Mouse (Mus musculus) liver, embryonic 15.5 days (tissue): ENCODE results near the gene Dpf2. TPM values are rescaled to one million over a fixed set of nuclear protein-coding genes. Genes with fewer than 3 reads are reported as not detected.

Experiments
- ATAC-seq: fragments of 200-750 bp; cut with Nextera tagmentation; 2 replicates; pipeline ENCODE4 v1.8.0; 2017; ENCODE audit warnings: moderate number of reproducible peaks, mild to moderate bottlenecking, moderate library complexity; ENCODE audit not compliant: insufficient read depth
- H3K27ac ChIP-seq: fragments of 300-500 bp; sonication (generic); replicated peaks from 2 replicates; pipeline ENCODE4 v1.5.1; 2015; ENCODE audit warnings: mild to moderate bottlenecking, inconsistent platforms
- H3K27me3 ChIP-seq: fragments of 300-500 bp; sonication (generic); 2 replicates; pipeline ENCODE4 v1.6.1; 2015; ENCODE audit warnings: mild to moderate bottlenecking, inconsistent platforms
- H3K36me3 ChIP-seq: fragments of 300-500 bp; sonication (generic); replicated peaks from 2 replicates; pipeline ENCODE4 v1.6.1; 2015; ENCODE audit warnings: moderate library complexity, mild to moderate bottlenecking, inconsistent platforms
- H3K4me1 ChIP-seq: fragments of 300-500 bp; sonication (generic); replicated peaks from 2 replicates; pipeline ENCODE4 v1.6.1; 2015; ENCODE audit warnings: inconsistent platforms
- H3K4me2 ChIP-seq: fragments of 300-500 bp; sonication (generic); 2 replicates; pipeline ENCODE4 v1.6.1; 2015; ENCODE audit warnings: moderate library complexity, mild to moderate bottlenecking, inconsistent platforms
- H3K4me3 ChIP-seq: fragments of 300-500 bp; sonication (generic); replicated peaks from 2 replicates; pipeline ENCODE4 v1.5.1; 2015; ENCODE audit warnings: mild to moderate bottlenecking, inconsistent platforms
- H3K9ac ChIP-seq: fragments of 300-500 bp; sonication (generic); 2 replicates; pipeline ENCODE4 v1.6.1; 2015; ENCODE audit warnings: moderate library complexity, mild to moderate bottlenecking, inconsistent platforms
- H3K9me3 ChIP-seq: fragments of 300-500 bp; sonication (generic); replicated peaks from 2 replicates; pipeline ENCODE4 v1.6.1; 2016; ENCODE audit warnings: inconsistent platforms
- WGBS: fragments of 180-500 bp; shearing (Covaris S2); methylation state at CpG from one replicate; pipeline ENCODE4 v1.1.7; 2015; ENCODE audit warnings: mixed read lengths; ENCODE audit not compliant: insufficient replicate concordance; 5-methylcytosine and 5-hydroxymethylcytosine counted together
- polyA plus RNA-seq: library from polyadenylated mRNA; unstranded; fragments of >200 nt; fragmentation: Nextera tagmentation; extraction: Ambion mirVana; gene quantifications from 2 replicates; pipeline ENCODE4 v1.2.1, GENCODE M21; 2015

The Dpf2 gene
- polyA plus RNA-seq = 52.7 and 59.4 TPM in 2 replicates

DNA sequence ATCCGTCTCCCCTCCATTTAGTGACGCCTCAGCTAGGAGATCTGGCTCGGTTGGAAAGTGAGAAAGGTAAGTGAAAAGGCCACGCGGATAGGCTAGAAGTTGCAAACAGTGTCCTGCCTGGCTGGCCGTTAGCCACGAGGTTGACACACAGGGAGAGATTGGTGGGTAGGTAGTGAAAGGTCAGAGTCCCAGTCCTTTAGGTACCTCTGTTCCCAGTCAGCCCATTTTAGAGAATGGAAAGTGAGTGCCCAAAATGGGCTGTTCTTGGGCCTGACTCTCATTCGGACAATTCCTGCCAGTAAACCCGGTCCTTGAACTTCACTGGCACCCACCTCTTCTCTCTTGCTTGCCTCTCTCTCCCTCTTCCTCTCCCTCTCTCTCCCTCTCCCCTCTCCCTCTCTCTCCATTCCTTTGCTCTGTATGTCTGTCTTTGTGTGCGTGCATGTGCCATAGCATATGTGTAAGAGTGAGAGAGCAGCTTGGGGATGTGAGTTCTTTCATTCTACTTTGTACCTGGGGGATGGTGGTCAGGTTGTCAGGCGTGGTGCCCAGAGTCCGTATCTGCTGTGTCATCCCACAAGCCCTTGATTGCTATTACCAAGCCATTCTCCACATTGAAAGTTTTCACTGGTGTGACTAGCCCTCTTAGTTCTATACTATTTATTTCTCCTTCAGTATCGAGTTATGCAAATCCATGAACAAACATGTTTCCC, at the start of gene Dpf2:
TSS of gene Dpf2 (minus strand) at position 4 of the 713 bp plus-strand sequence.
- Histone ChIP-seq H3K27me3 (no peaks in the 10 kb centered on the region), H3K4me2 (peak within 1 kb of the TSS; percentile 87), H3K27ac (peak within 1 kb of the TSS; percentile 84), H3K4me1 (peaks cover 53% of the 10 kb centered on the region), H3K9me3 (no peaks in the 10 kb centered on the region), H3K36me3 (peaks cover 24% of the 10 kb centered on the region), H3K4me3 (peak within 1 kb of the TSS; percentile 97), H3K9ac (peak within 1 kb of the TSS; percentile 99)
- WGBS = 4% methylated on average over 13 of the region's 13 CpGs
- peak; percentile 47 for ATAC-seq

DNA sequence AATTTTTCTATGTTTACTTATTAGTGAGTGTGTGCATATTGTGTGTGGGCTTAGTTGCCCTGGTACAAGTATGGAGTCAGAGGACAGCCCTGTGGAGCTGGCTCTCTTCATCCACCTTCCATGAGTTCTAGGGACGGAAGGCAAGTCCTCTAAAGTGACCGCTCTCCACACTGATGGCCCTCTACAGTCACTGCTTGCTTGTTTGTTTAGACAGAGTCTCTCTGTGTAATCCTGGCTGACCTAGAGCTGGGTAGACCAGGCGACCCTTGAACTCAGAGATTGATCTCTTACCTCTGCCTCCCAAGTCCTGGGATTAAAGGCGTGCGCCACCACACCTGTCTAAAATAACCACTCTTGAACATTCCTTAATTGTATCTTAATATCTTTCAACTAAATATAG, 44.6 kb upstream of the Dpf2 start:
- peaks cover 92% of the 10 kb centered on the region for H3K36me3 ChIP-seq
- H3K4me1 ChIP-seq = peaks cover 39% of the 10 kb centered on the region
- 0 out of 2 replicates have a peak, but pooled peaks have one; percentile 20 for ATAC-seq
- H3K4me2 ChIP-seq = no peak overlapping the region
- no peak overlapping the region for H3K9ac ChIP-seq
- no peaks in the 10 kb centered on the region for H3K9me3 ChIP-seq
- no peak overlapping the region for H3K27ac ChIP-seq
- no peak overlapping the region for H3K4me3 ChIP-seq
- no peaks in the 10 kb centered on the region for H3K27me3 ChIP-seq
- 83% methylated on average over 5 of the region's 5 CpGs for WGBS

DNA sequence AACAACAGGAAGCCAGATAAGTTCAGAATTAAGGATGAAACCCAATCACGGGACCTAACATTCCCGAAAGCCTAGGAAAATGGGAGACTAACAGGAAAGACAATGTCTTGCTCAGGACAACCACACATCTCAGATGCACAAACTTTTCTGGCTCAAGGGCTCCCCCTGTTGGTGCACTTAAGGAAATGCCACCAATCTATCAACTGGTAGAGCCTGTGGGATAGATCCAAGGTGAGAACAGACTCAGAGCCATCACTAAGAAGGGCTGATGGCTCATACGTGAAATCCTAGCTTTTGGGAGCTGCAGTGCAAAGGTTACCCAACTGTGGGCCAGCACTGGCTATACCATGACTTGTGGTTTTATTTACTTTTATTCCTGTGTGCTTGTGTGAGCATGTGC, 43.9 kb upstream of the Dpf2 start:
- Histone ChIP-seq H3K9me3 (no peaks in the 10 kb centered on the region), H3K4me1 (peaks cover 34% of the 10 kb centered on the region), H3K27ac (no peak overlapping the region), H3K9ac (no peak overlapping the region), H3K4me3 (no peak overlapping the region), H3K36me3 (peaks cover 97% of the 10 kb centered on the region), H3K4me2 (no peak overlapping the region), H3K27me3 (no peaks in the 10 kb centered on the region)
- ATAC-seq = peak; percentile 48
- WGBS = 22% methylated on average over 3 of the region's 3 CpGs

DNA sequence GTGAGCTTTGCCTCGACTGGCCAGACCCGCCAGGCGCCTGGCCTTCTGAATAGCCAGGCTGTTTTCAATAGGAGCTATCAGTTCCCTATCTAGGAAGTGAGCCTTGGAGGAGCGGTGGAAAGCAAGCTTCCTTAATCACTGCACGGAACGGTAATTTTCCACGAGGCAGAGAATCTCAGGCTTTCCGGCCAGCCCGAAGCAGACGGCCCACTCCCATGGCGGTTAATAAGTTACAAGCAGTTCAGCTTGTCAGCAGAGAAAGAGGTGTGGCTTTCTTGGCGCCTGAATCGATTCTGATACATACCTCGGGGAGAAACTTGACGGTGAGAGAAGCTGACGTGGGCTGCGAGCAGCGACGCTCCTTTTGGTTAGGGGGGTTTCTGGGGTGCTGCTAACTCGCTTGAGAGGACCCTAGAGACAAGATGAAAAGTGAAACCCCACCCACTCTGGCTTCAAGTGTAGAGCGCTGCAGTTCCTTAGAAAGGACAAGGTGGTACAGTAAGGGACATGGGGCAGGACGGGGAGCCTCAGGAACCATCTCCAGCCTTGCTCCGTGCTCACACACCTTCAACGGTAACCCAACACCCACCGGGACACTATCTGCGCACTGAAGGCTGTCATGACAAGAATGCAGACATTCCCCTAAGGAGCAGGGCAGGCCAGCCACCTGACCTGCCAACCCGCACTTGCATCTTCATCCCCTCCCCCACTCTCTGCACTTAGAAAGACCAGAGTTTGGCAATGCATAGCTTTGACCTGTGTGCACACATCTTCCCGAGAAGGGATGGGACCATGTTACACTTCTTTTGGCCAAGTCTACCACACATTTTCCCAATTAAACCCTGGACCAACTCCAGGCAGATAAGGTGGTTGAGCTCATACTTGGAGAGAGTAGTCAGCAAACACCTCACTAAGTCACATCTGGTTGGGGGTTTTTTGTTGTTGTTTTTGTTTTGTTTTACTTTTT, 43.2 kb upstream of the Dpf2 start:
- 76% methylated on average over 28 of the region's 28 CpGs for WGBS
- H3K36me3 ChIP-seq = peaks cover 97% of the 10 kb centered on the region
- no peaks in the 10 kb centered on the region for H3K9me3 ChIP-seq
- no peak overlapping the region for H3K9ac ChIP-seq
- H3K4me3 ChIP-seq = peak overlapping the region; percentile 5; the same call in 1 of the 2 replicates
- H3K27me3 ChIP-seq = no peaks in the 10 kb centered on the region
- H3K4me1 ChIP-seq = peaks cover 27% of the 10 kb centered on the region
- peak overlapping the region; percentile 34 for H3K4me2 ChIP-seq
- ATAC-seq = no peak
- 0 out of 2 replicates have a peak overlapping the region, but pooled peaks have one; percentile 10 for H3K27ac ChIP-seq

DNA sequence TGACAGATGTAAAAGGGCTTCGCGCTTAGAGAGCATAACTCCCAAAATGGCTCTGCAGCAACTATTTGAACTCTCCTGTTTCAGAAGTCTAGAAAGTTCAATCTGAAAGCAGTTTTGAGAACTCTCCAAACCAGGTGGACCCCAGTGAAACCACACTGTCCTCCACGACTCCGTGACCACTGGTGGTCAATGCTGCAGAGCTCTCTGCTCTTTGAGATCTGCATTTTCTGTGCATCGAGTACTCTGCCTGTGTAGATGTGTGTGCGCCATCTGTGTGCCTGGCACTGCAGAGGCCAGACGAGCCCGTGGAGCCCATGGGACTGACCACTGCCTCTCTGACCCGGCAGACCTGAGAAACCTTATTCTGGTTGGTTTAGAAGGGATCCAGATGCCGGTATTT, 42.1 kb upstream of the Dpf2 start:
- H3K9me3 ChIP-seq = no peaks in the 10 kb centered on the region
- no peak overlapping the region for H3K4me2 ChIP-seq
- no peaks in the 10 kb centered on the region for H3K27me3 ChIP-seq
- no peak for ATAC-seq
- peaks cover 97% of the 10 kb centered on the region for H3K36me3 ChIP-seq
- no peak overlapping the region; the same call in 1 of the 2 replicates for H3K27ac ChIP-seq
- no peak overlapping the region for H3K9ac ChIP-seq
- H3K4me3 ChIP-seq = no peak overlapping the region
- 91% methylated on average over 10 of the region's 10 CpGs for WGBS
- H3K4me1 ChIP-seq = peaks cover 22% of the 10 kb centered on the region

DNA sequence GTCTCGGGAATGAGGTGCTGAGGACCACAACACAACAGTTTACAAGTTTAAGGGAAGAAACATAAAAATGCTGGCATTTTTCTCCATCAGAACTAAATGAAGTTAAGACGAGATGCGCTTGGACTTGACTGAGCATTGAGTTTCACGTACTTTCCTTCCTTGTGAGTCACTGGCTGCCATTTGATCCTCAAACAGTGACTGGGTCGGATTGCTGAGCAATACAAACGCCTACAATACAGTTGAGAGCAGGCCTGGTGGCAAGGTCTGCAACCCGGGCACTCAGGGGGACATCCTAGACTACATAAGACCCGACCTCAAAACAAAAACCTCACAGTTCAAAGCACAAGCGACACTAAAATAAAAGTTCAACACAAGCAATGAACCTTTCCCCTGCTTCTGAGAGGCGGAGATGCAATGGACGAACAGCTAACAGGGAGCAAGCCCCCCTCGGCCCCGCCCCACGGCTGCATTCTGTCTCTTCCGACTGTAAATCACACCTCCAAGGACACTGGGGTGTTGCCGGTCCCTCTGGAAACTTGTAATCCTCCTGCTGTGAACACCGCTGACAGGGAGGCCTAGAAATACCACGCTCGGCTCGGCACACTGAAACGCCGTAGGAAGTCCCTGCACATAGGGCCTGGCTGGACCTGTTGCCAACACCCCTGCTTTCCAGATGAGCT, 41.4 kb upstream of the Dpf2 start:
- Histone ChIP-seq H3K27me3 (no peaks in the 10 kb centered on the region), H3K4me3 (no peak overlapping the region), H3K9ac (no peak overlapping the region), H3K27ac (no peak overlapping the region; the same call in 1 of the 2 replicates), H3K9me3 (no peaks in the 10 kb centered on the region), H3K4me2 (no peak overlapping the region), H3K4me1 (peaks cover 22% of the 10 kb centered on the region), H3K36me3 (peaks cover 97% of the 10 kb centered on the region)
- 87% methylated on average over 22 of the region's 22 CpGs for WGBS
- no peak for ATAC-seq

DNA sequence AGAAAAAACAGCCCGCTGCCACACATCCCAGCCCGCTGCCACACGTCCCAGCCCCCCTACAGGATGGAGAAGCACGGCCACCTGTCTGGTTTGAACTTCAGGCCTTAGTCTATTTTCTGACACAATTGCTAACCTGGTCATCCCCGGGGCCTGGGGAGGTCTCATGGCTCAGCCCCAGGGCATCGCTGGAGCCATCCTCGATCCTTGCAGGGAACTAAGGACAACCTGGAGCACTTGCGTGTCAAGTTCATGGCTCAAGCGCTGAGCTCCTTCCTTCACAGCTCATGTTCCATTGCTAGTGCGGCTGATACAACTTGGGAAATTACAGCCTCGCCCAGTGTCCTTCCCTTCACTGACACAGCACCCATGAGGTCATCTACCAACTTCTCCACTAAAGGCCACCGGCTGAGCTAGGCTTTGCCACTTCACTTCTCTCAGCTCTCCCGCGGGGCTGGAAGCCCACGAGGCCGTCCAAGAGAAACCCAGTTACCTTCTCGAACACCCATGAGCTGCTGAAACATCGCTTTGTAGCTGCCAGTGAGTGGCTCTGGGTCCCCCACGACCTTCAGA, 40.5 kb upstream of the Dpf2 start:
- no peak overlapping the region for H3K27ac ChIP-seq
- H3K4me3 ChIP-seq = no peak overlapping the region
- no peak for ATAC-seq
- no peaks in the 10 kb centered on the region for H3K9me3 ChIP-seq
- peaks cover 97% of the 10 kb centered on the region for H3K36me3 ChIP-seq
- peaks cover 22% of the 10 kb centered on the region for H3K4me1 ChIP-seq
- H3K9ac ChIP-seq = no peak overlapping the region
- no peak overlapping the region for H3K4me2 ChIP-seq
- no peaks in the 10 kb centered on the region for H3K27me3 ChIP-seq
- whole genome bisulfite sequencing = 89% methylated on average over 19 of the region's 19 CpGs

DNA sequence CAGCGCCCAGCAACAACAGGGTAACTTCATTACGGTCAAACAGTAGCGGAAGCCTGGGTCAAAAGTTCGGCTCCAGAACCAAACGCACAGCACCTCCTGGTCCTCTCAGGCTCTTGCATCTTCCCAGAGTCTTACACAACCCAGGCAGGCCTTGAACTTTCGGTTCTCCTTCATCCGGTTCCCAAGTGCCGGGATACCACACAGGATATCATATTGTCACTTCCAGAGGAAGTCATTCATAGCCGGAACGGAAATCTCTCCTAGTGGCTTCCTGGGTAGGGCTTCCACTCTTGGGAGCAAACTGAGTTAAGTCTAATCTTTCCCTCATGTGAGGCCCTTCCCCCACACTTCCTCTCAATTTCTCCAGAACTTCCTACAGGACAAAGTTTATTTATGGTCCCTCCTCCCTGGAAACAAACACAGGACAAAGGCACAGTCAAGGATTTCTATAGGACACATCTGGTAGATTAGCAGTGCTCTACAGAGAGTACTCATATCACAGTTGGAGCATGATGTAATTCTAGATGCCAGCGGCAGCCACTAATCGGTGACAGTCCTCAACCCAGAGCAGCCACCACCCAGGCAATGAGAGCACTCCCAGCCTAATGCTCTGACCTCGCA, 39.4 kb upstream of the Dpf2 start:
- H3K27ac ChIP-seq = peak overlapping the region; percentile 38; the same call in 1 of the 2 replicates
- H3K9ac ChIP-seq = no peak overlapping the region
- WGBS = 76% methylated on average over 13 of the region's 13 CpGs
- ATAC-seq = peak; percentile 40
- peaks cover 98% of the 10 kb centered on the region for H3K36me3 ChIP-seq
- H3K4me2 ChIP-seq = no peak overlapping the region
- H3K9me3 ChIP-seq = no peaks in the 10 kb centered on the region
- peaks cover 16% of the 10 kb centered on the region for H3K4me1 ChIP-seq
- H3K4me3 ChIP-seq = no peak overlapping the region
- H3K27me3 ChIP-seq = no peaks in the 10 kb centered on the region

DNA sequence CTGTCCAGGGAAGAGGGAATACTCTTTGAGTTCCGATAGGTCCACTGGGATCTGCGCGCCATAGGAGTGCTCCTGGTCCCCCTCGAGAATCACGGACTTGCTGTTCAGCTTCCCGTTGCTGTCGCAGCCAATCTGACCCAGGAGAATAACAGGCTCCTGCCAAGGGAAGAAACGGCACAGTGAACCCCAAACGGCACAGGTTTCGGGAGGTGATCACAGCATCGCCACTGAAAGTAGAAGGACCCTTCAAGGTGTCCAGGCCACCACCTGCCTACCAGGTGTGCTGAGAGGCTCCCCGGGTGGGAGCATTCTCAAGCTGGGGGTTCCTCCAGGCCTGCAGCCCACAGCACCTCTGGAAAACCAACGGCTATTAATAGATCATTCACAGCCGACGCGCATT, 38.8 kb upstream of the Dpf2 start:
- no peak overlapping the region for H3K4me2 ChIP-seq
- H3K36me3 ChIP-seq = peaks cover 98% of the 10 kb centered on the region
- ATAC-seq = no peak
- H3K9ac ChIP-seq = no peak overlapping the region
- H3K27me3 ChIP-seq = no peaks in the 10 kb centered on the region
- H3K27ac ChIP-seq = no peak overlapping the region; the same call in 1 of the 2 replicates
- H3K4me1 ChIP-seq = peaks cover 18% of the 10 kb centered on the region
- no peaks in the 10 kb centered on the region for H3K9me3 ChIP-seq
- WGBS = 84% methylated on average over 16 of the region's 16 CpGs
- no peak overlapping the region for H3K4me3 ChIP-seq

DNA sequence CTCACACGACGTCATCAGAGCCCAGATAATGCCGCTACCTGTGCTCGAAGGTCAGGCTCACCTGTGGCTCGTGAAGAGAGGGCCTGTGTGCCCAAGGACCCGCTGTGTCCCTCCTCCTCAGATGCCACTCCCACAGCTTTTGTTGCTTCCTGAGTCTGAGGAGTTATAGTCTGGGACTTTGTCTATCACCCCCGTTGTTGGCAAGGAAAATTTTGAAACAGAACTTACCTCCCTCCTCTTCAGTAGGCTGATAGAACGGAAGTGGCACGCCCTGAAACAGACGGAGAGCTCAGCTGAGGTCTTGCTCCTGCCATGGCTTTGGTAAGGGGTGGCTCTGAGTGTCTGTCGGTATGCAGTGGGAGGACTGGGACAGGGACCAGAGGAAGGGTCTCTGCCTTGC, 37.4 kb upstream of the Dpf2 start:
- Histone ChIP-seq H3K4me1 (peaks cover 19% of the 10 kb centered on the region), H3K27me3 (no peaks in the 10 kb centered on the region), H3K27ac (no peak overlapping the region), H3K4me3 (no peak overlapping the region), H3K9ac (no peak overlapping the region), H3K36me3 (peaks cover 99% of the 10 kb centered on the region), H3K4me2 (no peak overlapping the region), H3K9me3 (no peaks in the 10 kb centered on the region)
- WGBS = 87% methylated on average over 11 of the region's 11 CpGs
- ATAC-seq = no peak
